Mouse (Mus musculus) gastrocnemius, adult 8-10 months (tissue): ENCODE data around the gene Gtsf1. TPM values are rescaled to one million over a fixed set of nuclear protein-coding genes. Genes with fewer than 3 reads are reported as not detected.

Experiments
- DNase-seq, 2 experiments: peaks; one replicate each; pipeline ENCODE4 v3.0.0; 2022; ENCODE audit warnings: low spot score in 2 of 2
- total RNA-seq, 4 experiments: library from RNA; stranded (reverse); gene quantifications; 2 replicates each; pipeline ENCODE4 v1.2.4; 2022

Gtsf1 gene
- total RNA-seq, 4 experiments from 2014 or later = not detected

- no peak for DNase-seq
Observed at GRCm38 (mm10) chr15:103377752-103378664, 52.3 kb downstream of the Gtsf1 start.

DNA sequence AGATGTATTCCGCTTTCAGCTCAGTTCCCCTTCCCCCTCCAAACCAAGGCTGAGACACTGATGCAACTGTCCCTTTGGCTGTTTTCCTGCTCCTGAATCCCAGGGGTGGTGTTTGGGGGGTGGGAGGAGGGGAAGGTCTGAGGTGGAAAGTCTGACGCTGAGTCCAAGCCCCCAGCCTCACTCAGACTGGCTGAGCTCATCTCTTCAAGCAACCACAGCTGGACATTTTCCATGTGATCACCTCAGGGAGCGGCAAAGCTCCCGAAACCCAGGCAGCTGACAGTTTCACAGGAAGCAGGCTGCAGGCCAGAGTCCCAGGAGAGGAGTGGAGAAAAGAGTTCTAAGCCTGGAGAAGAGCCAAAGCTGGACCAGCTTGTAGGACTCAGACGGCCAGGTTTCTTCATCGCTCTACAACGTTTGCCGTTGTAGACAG, 53.4 kb downstream of the Gtsf1 start:
- no peak for DNase-seq

DNA sequence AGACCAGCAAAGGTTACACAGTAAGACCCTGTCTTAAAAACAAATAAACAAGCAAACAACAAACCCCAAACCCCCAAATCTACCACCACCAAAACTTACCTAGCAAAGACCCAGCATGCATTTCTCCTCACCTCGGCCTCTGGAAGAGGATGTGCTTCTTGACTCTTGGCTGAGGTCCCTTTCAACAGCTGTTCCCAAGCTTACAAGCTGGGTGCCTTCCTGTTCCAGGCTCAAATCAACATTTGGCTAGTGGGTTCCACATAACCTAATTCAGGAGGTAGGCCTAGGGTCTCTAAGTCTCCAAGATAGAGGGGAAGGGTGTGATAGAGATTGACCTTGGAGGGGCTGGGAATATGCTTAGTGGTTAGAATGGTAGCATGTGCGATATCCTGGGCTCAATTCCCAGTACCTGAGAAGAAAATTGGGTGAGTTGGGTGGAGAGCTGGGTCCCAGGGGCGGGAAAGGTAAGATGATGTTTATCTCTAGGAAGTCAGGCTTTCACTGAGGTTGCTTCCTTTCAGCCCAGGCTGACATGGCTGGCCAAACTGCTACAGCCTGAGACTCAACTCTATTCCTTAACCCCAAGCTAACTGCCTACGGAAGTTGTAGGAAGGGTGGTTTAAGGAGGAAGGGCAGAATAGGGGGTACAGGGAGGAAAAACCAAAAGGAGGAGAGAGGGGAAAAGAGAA, 55.0 kb downstream of the Gtsf1 start:
- no peak for DNase-seq

- no peak for DNase-seq
Observed at GRCm38 (mm10) chr15:103372461-103372860, 57.8 kb downstream of the Gtsf1 start.

- DNase-seq = no peak
Observed at GRCm38 (mm10) chr15:103371741-103372140, 58.5 kb downstream of the Gtsf1 start.

- peak; percentile 36 to 58 for DNase-seq
Observed at GRCm38 (mm10) chr15:103371208-103371607, 59.1 kb downstream of the Gtsf1 start.

- DNase-seq = no peak
Observed at GRCm38 (mm10) chr15:103370462-103370861, 59.8 kb downstream of the Gtsf1 start.

DNA sequence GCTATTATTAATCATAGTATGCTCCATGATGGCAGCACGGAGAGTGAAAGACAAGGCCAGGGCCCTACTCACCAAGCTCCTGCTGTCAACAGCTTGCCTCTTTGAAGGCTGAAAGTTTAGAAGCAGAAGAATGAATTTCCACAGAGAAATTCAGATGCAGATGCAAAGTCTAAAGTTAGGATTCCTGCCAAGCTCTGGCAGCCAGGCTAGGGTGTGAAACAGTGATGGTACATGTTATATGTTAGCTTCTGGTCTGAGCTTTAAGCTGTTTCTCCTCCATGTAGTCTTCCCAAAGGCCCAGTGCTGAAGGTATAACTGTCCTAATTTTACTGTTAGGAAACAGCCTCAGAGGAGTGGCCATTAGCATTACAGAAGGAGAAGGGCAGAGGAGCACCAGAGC, 61.1 kb downstream of the Gtsf1 start:
- no peak for DNase-seq

- DNase-seq = no peak
Observed at GRCm38 (mm10) chr15:103368179-103368940, 61.9 kb downstream of the Gtsf1 start.

DNA sequence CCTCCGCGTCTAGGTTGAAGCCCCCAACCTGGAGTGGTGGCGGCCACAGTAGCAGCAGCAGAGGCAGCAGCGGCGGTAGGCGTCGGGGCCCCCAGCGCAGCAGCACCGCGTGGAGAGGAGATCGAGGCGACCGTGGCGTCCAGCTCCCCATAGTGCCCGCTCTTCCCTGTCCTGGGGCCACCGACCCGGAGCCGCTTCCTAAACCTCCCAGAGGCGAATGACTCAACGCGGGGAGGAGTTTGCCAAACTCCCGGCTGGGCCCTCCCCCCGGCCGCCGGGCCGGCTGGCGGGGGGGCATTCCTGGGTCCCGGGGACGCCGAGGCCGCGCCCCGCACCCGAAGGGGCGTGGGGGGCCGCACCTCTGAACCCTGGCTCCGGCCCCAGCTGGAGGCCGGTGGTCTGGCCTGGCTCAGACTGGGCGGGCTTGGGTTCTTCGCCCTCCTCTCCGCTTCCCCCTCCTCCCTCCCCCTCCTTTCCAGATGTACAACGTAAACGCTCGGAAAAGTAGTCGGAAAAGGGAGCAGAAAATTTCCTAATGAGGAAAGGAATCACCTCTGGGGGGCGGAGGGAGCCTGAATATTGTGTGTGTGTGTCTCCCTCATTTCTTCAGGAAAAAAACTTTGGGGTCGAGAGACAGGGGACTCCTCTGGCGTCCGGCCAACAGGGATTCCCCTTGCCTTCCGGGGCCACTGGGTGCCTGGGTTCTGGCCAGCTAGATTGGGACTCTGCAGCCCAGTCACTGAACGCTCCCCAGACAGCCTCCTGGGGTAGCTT, 63.7 kb downstream of the Gtsf1 start, which contains the start of gene Itga5:
Itga5 (minus strand) TSS at position 388 of the 774 bp plus-strand sequence.
- peak; percentile 64 to 74 for DNase-seq

GRCm38 (mm10) chr15:103365471-103366375, 64.5 kb downstream of the Gtsf1 start:
- no peak for DNase-seq

DNA sequence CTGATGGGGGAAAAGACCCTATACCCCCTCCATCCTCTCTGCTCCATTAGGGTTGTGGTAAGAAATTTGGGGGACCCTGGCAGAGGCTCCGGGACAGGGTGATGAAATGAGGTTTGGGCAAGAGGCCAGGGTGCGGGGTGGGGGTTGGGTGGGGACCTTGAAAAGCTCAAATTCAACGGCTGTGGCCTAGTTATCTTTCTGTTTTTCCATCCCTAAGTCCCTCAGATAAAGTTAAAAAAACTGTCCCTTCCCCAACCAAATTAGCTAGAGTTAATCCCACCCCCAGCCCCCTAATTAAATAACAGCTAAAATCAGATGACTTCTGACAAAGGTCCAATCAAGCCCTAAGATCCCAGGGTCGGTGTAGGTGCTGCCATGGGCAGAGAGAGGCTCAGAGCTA, 65.5 kb downstream of the Gtsf1 start:
- DNase-seq = no peak

GRCm38 (mm10) chr15:103363809-103364208, 66.5 kb downstream of the Gtsf1 start:
- no peak for DNase-seq

GRCm38 (mm10) chr15:103362950-103363349, 67.3 kb downstream of the Gtsf1 start:
- no peak for DNase-seq

DNA sequence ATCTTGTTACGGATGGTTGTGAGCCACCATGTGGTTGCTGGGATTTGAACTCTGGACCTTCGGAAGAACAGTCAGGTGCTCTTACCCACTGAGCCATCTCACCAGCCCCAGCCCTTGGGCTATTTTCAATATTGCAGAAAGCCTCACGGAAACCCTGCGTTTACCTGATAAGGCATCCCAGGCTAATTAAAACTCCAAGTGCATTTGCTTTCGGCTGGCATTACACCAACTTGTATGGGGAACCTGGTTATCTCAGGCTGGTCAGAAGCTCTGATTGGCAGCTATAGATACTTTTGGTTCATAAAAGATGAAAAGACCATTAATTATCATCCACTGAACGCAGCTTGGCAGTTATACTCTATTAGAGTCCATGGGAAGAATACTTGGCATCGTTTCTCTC, 67.9 kb downstream of the Gtsf1 start:
- DNase-seq = no peak

GRCm38 (mm10) chr15:103361269-103361668, 69.0 kb downstream of the Gtsf1 start:
- DNase-seq = no peak

DNA sequence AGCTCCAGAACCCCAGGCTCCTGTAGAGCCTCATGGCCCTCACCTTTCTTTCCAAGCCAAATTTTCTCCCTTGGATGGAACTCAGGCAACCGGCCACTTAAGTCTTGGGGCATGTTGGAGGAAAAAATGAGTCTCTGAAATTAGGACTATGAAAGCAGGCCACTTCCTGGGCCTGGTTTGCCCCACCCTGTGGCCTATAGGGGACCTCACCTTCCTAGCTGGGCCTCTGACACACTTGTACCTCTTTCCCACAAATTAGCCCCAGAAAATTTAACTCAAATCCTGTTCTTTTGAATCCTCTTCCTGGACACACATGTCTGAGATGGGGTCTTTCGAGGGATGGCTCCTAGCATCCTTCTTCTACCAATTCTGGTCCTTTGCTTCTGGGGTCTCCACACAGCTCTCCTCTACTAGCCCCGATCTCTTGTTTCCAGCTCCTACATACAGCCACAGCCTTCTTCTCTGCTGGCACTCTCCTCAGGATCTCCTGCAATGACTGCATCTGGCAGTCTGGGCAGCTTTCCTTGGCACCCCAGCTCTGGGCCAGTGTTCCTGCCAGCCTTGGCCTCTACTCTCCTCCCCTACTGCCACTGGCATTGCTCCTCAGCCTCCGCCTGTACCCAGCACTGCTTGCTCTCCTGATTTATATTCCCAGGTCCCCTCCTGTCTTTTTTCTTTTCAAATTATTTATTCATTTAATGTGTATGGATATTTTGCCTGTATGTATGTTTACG, 70.2 kb downstream of the Gtsf1 start:
- peak; percentile 63 to 82 for DNase-seq

DNA sequence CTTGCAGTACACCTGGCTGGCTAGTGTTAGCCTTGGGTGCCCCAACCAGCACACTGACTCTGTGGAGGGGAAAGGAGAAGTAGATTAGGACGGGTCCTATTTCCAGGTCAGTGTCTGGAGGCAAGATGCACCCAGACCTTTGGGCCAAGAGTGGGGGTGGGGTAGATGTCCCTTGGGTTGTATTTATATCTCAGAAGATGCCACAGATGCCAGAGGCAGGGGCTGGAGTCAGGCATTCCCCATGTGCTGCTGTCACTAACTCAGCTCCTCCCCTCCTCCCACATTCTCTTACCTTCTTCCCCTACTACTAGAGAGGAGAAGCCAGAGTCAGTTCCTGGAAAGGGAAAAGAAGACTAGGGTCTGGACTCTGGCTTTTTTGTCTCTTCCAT, 71.2 kb downstream of the Gtsf1 start:
- DNase-seq = peak; percentile 50 to 74
